In the genomic region with DNA sequence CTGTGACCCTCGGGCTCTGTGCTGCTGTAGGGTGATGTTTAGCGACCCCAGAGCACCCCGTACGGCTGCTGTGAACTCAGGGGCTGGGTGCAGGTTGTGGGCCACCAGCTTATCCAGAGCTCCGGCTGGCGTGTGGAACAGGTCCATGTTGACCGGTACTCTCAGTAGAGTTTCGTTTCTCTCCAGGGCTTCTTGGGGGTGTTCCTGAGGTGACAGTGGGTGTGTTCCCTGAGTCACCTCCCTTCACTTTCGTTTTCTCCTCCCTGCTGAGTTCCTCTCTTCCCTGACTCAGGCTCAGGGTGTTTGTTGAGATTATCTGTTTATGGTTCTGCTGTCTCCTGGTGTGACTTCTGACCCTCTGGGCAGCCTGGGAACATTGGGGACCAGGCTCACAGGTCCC, we compare ENCODE assay signal across 10 mouse cellular contexts. TPM values are rescaled to one million over a fixed set of nuclear protein-coding genes. Genes with fewer than 3 reads are reported as not detected.
DNase-seq lines count a peak whose midpoint lies in the region; ATAC-seq and TF ChIP-seq lines count a peak whose summit lies in the region.
"Had no signal": no experiment of that assay in that cellular context is flagged by ENCODE, and none has a peak within 500 bp of the region (broad histone marks: within the 10 kb centered on the region; RNA-seq: fewer than 3 reads in every experiment).

TSS of gene Oas3 (minus strand) at position 184 of the 400 bp plus-strand sequence.

- peaks cover 13% of the 10 kb centered on the region; the same call in 1 of the 2 replicates for H3K4me1 ChIP-seq in liver, postnatal 0 days (ENCODE audit: insufficient read depth)

- peak within 1 kb of the TSS; percentile 76 for H3K27ac ChIP-seq in liver, postnatal 0 days (ENCODE audit: low read depth)

- WGBS in liver, postnatal 0 days (ENCODE audit: insufficient replicate concordance) = 45% methylated on average over 9 of the region's 9 CpGs

- H3K4me3 ChIP-seq in liver, postnatal 0 days (ENCODE audit: low read depth, low read length) = peak within 1 kb of the TSS; percentile 53

- peak; percentile 31 for DNase-seq in liver, postnatal 0 days
- no peak for DNase-seq in liver
- peak; percentile 63 for DNase-seq in CD4-positive, CD25-positive, alpha-beta regulatory T cell, adult 2 months (ENCODE audit: low read depth, low spot score)
- peak; percentile 63 for DNase-seq in naive thymus-derived CD4-positive, alpha-beta T cell, adult 2 months (ENCODE audit: low read depth)
- no peak for DNase-seq in frontal cortex, postnatal 14 days (ENCODE audit: low spot score in 2 of 2)
- no peak for DNase-seq in heart, adult 9 months (ENCODE audit: low spot score in 2 of 2)
- no peak for DNase-seq in embryo, embryonic 10.5 days (ENCODE audit: low spot score)

- no peaks in the 10 kb centered on the region for H3K27me3 ChIP-seq in liver, postnatal 0 days (ENCODE audit: insufficient read depth, low read length)

- TF ChIP-seq CTCF in liver, postnatal 0 days (IDR thresholded peaks at IDR 0.05; ENCODE audit: low read depth) = no peak

- ATAC-seq in liver, postnatal 0 days = peak; percentile 69
- ATAC-seq in erythroid progenitor cell, adult 5-6 weeks (replicated peaks; ENCODE audit: low FRiP score, poor library complexity, severe bottlenecking) = peak; percentile 81

- H3K4me2 ChIP-seq in liver, postnatal 0 days (ENCODE audit: low read depth, low read length) = peak within 1 kb of the TSS; percentile 75

- no peak for TF ChIP-seq EP300 in liver, postnatal 0 days (IDR thresholded peaks at IDR 0.05; ENCODE audit: low read depth)

- no peaks in the 10 kb centered on the region for H3K9me3 ChIP-seq in liver, postnatal 0 days (ENCODE audit: low read length)

- H3K36me3 ChIP-seq in liver, postnatal 0 days (replicated peaks; ENCODE audit: insufficient read depth, low read length) = no peaks in the 10 kb centered on the region

- H3K9ac ChIP-seq in liver, postnatal 0 days (replicated peaks) = peak within 1 kb of the TSS; percentile 71

RNA-seq across cellular contexts. Expression of gene Oas3, which starts in this region (rescaled TPM):
- polyA plus RNA-seq in liver, postnatal 0 days (2015; fragmentation: Nextera tagmentation; extraction: Ambion mirVana) = 1.8 and 2.1 TPM in 2 replicates
- 62.9 and 68.5 TPM in 2 replicates for total RNA-seq in erythroid progenitor cell, adult 5-6 weeks (2015; ENCODE audit: low replicate concordance)
- 45.4 and 47.3 TPM in 2 replicates for total RNA-seq in erythroid progenitor cell, adult 5-6 weeks (2017; ENCODE audit: low replicate concordance)
- total RNA-seq: layer of hippocampus, adult 18-20 months; left cerebral cortex, postnatal 36 days had no signal

Comparison
In these comparisons a context has a peak if more than half of its experiments do, and no peak if none do; other contexts are left out.
1. DNase-seq: peak in liver, postnatal 0 days (single experiment), CD4-positive, CD25-positive, alpha-beta regulatory T cell, adult 2 months (single experiment) and naive thymus-derived CD4-positive, alpha-beta T cell, adult 2 months (single experiment); none in liver (single experiment), frontal cortex, postnatal 14 days (0 of 2), heart, adult 9 months (0 of 2) and embryo, embryonic 10.5 days (single experiment).